Mouse (Mus musculus) left cerebral cortex, postnatal 25 days (tissue): Measurements from ENCODE around the gene Il18rap. TPM values are rescaled to one million over a fixed set of nuclear protein-coding genes. Genes with fewer than 3 reads are reported as not detected.
A peak's percentile ranks its signal among the peaks of the same experiment; 100 is the strongest.

ENCODE experiments used
- DNase-seq, 2 experiments: peaks; one replicate each; pipeline ENCODE4 v3.0.0; 2022; ENCODE audit warnings: low spot score in 2 of 2, mixed read lengths in 1 of 2
- intact Hi-C: fragments of 180-260 bp; cut with DNase I; formaldehyde crosslinking; loops from one replicate; pipeline ENCODE4 v1.15.1; 2025
- total RNA-seq, 2 experiments: library from RNA; stranded (reverse); gene quantifications; 2 replicates each; pipeline ENCODE4 v1.2.3; 2021

Gene Il18rap
- not detected for total RNA-seq

- no peak for DNase-seq
- intact Hi-C loops = no loop called here
Observed at GRCm38 (mm10) chr1:40514851-40515585, at the start of gene Il18rap. Gene Il18rap, plus strand, starts transcription at chr1:40515362.

GRCm38 (mm10) chr1:40465477-40466430 lies 49.4 kb upstream of the Il18rap start, which contains the start of gene Il18r1:
Gene Il18r1, plus strand, starts transcription at chr1:40465552.
- intact Hi-C loops = no loop called here
- DNase-seq = no peak

GRCm38 (mm10) chr1:40467306-40467705 lies 47.9 kb upstream of the Il18rap start:
- intact Hi-C loops = no loop called here
- DNase-seq = no peak

GRCm38 (mm10) chr1:40468805-40469204 lies 46.4 kb upstream of the Il18rap start:
- intact Hi-C loops = no loop called here
- no peak for DNase-seq

- no peak for DNase-seq
- intact Hi-C loops = no loop called here
Observed at GRCm38 (mm10) chr1:40469900-40470299, 45.3 kb upstream of the Il18rap start.

- no peak for DNase-seq
- intact Hi-C loops = no loop called here
Observed at GRCm38 (mm10) chr1:40472401-40472800, 42.8 kb upstream of the Il18rap start.

- no peak for DNase-seq
- intact Hi-C loops = no loop called here
Observed at GRCm38 (mm10) chr1:40473640-40474039, 41.5 kb upstream of the Il18rap start.

- no peak for DNase-seq
- intact Hi-C loops = no loop called here
Observed at GRCm38 (mm10) chr1:40474336-40474735, 40.8 kb upstream of the Il18rap start.

GRCm38 (mm10) chr1:40475697-40476096 lies 39.5 kb upstream of the Il18rap start:
- no peak for DNase-seq
- intact Hi-C loops = no loop called here

GRCm38 (mm10) chr1:40476756-40477155 lies 38.4 kb upstream of the Il18rap start:
- no peak for DNase-seq
- intact Hi-C loops = no loop called here

- no peak for DNase-seq
- intact Hi-C loops = no loop called here
Observed at GRCm38 (mm10) chr1:40479505-40479923, 35.6 kb upstream of the Il18rap start.

GRCm38 (mm10) chr1:40494594-40494993 lies 20.6 kb upstream of the Il18rap start:
- intact Hi-C loops = no loop called here
- no peak for DNase-seq

GRCm38 (mm10) chr1:40499708-40500107 lies 15.5 kb upstream of the Il18rap start:
- no peak for DNase-seq
- intact Hi-C loops = no loop called here

GRCm38 (mm10) chr1:40501126-40501525 lies 14.0 kb upstream of the Il18rap start:
- DNase-seq = no peak
- intact Hi-C loops = no loop called here

- peak in 1 of 2 experiments; percentile 28 for DNase-seq
- intact Hi-C loops = no loop called here
Observed at GRCm38 (mm10) chr1:40501546-40502398, 13.4 kb upstream of the Il18rap start.

- intact Hi-C loops = no loop called here
Observed at GRCm38 (mm10) chr1:40504548-40504947, 10.6 kb upstream of the Il18rap start.

GRCm38 (mm10) chr1:40516364-40516763 lies 1.2 kb downstream of the Il18rap start:
- no peak for DNase-seq
- intact Hi-C loops = no loop called here

More at GRCm38 (mm10) chr1:40504548-40504947, 10.6 kb upstream of the Il18rap start:
- DNase-seq = no peak

GRCm38 (mm10) chr1:40522918-40523317 lies 7.8 kb downstream of the Il18rap start:
- intact Hi-C loops = no loop called here
- DNase-seq = no peak

- DNase-seq = no peak
- intact Hi-C loops = no loop called here
Observed at GRCm38 (mm10) chr1:40523971-40524722, 9.0 kb downstream of the Il18rap start.
